Mouse (Mus musculus): ENCODE data around the gene Tsc22d3. TPM values are rescaled to one million over a fixed set of nuclear protein-coding genes. Genes with fewer than 3 reads are reported as not detected.
A peak's percentile ranks its signal among the peaks of the same experiment; 100 is the strongest.

Gene Tsc22d3
- total and polyA plus RNA-seq, 2 experiments from 2014 or later: 92.2 to 114 TPM

DNA sequence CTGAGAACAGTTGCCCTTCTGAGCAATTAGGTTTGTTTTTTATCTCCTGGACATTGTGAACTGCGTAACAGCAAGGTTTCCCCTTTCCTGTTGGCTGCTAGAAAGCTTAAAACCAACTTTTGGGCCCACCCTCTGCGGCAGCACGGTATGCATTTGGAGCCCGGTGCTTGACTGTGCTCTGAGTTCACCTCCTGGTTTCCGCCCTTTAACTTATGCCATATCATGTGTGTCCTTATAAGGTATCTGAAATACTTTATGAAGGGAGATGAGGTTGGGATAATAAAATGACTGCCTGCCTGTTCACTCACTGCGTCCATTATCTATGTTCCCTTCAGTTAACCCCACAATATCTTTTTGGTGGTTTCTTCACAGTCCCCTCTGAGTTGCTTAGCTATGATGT lies 106.3 kb downstream of the Tsc22d3 start:
- 88% methylated on average over 6 of the region's 6 CpGs for WGBS

GRCm38 (mm10) chrX:140493527-140494029 lies 106.9 kb downstream of the Tsc22d3 start:
- Histone ChIP-seq H3K4me3 (ENCODE audit: low read depth, low read length) (no peak overlapping the region), H3K27me3 (ENCODE audit: insufficient read depth, low read length) (no peaks in the 10 kb centered on the region), H3K36me3 (ENCODE audit: insufficient read depth) (no peaks in the 10 kb centered on the region), H3K4me2 (ENCODE audit: low read depth) (no peak overlapping the region), H3K9ac (no peak overlapping the region), H3K4me1 (ENCODE audit: insufficient read depth) (no peaks in the 10 kb centered on the region), H3K9me3 (ENCODE audit: low read length) (no peaks in the 10 kb centered on the region), H3K27ac (ENCODE audit: low read depth, low read length) (no peak overlapping the region)
- WGBS: 70% methylated on average over 7 of the region's 7 CpGs
- DNase-seq (no peak), ATAC-seq (no peak)
- no peak for TF ChIP-seq CTCF (IDR thresholded peaks at IDR 0.05; ENCODE audit: low read depth)

More for the DNA sequence above, 106.3 kb downstream of the Tsc22d3 start:
- H3K9ac ChIP-seq: no peak overlapping the region
- H3K27me3 ChIP-seq (ENCODE audit: insufficient read depth, low read length): no peaks in the 10 kb centered on the region
- no peaks in the 10 kb centered on the region for H3K9me3 ChIP-seq (ENCODE audit: low read length)
- H3K4me1 ChIP-seq (ENCODE audit: insufficient read depth): no peaks in the 10 kb centered on the region
- H3K4me2 ChIP-seq (ENCODE audit: low read depth): no peak overlapping the region
- H3K27ac ChIP-seq (ENCODE audit: low read depth, low read length): no peak overlapping the region
- no peaks in the 10 kb centered on the region for H3K36me3 ChIP-seq (ENCODE audit: insufficient read depth)
- ATAC-seq: no peak
- no peak overlapping the region for H3K4me3 ChIP-seq (ENCODE audit: low read depth, low read length)
- TF ChIP-seq CTCF (IDR thresholded peaks at IDR 0.05; ENCODE audit: low read depth): no peak
- no peak for DNase-seq

DNA sequence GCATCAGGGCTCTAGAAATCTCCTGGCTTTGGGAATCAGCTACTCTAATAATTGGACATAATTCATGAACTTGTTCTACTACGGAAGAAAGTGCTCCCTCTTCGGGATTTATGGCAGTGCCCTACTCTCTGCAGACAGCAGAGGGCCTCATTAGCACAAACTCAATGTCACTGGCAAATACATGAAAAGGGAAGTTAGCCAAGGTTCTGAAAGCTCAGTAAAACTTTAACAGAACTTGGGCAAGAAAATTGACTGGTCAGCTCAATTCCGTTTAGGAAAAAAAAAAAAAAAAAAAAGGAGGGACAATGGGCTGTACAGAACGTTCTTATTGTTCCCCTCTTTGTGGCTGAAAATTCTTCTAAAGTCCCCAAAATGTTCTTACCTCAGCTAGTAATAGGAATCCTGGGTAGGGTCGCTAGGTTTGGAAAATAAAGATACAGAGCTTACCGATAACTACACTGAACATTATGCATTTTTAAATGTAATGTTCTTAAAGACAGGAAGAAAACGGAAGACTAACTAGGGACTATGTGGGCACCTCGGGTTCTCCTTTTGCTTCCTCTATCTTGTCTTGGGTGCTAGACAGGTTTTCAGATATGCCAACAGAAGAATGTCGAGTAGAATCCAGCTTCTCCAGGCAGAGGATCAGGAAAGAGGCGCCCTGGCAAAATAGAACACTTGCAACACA lies 108.4 kb downstream of the Tsc22d3 start:
- DNase-seq: peak; percentile 58
- no peak overlapping the region for H3K9ac ChIP-seq
- H3K4me3 ChIP-seq (ENCODE audit: low read depth, low read length): no peak overlapping the region
- H3K9me3 ChIP-seq (ENCODE audit: low read length): no peaks in the 10 kb centered on the region
- no peak for ATAC-seq
- no peaks in the 10 kb centered on the region for H3K36me3 ChIP-seq (ENCODE audit: insufficient read depth)
- no peaks in the 10 kb centered on the region for H3K27me3 ChIP-seq (ENCODE audit: insufficient read depth, low read length)
- 59% methylated on average over 10 of the region's 10 CpGs for WGBS
- H3K4me1 ChIP-seq (ENCODE audit: insufficient read depth): no peaks in the 10 kb centered on the region
- no peak overlapping the region for H3K4me2 ChIP-seq (ENCODE audit: low read depth)
- no peak overlapping the region for H3K27ac ChIP-seq (ENCODE audit: low read depth, low read length)
- peak; percentile 75 for TF ChIP-seq CTCF (IDR thresholded peaks at IDR 0.05; ENCODE audit: low read depth)

DNA sequence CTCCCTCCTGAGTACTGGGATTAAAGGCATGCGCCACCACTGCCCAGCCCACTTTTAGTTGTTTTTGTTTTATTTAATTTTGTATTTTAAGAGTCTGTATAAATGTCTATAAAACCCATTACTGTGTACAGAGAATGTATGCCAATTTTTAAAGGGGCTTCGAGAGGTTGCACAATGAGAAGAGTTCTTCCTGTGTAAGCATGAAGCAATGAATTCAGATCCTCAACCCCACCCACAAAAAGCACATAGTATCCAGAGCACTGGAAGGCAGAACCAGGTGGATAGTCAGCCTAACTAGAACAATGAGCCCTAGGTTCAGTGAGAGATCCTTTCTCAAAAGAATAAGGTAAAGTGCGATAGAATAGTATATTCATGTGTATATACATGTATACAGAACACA lies 110.3 kb downstream of the Tsc22d3 start:
- H3K4me3 ChIP-seq (ENCODE audit: low read depth, low read length): no peak overlapping the region
- no peaks in the 10 kb centered on the region for H3K36me3 ChIP-seq (ENCODE audit: insufficient read depth)
- no peak for DNase-seq
- H3K4me2 ChIP-seq (ENCODE audit: low read depth): no peak overlapping the region
- WGBS: 77% methylated on average over 3 of the region's 3 CpGs
- no peaks in the 10 kb centered on the region for H3K27me3 ChIP-seq (ENCODE audit: insufficient read depth, low read length)
- no peaks in the 10 kb centered on the region for H3K9me3 ChIP-seq (ENCODE audit: low read length)
- no peak for ATAC-seq
- no peak overlapping the region for H3K27ac ChIP-seq (ENCODE audit: low read depth, low read length)
- TF ChIP-seq CTCF (IDR thresholded peaks at IDR 0.05; ENCODE audit: low read depth): no peak
- no peak overlapping the region for H3K9ac ChIP-seq
- no peaks in the 10 kb centered on the region for H3K4me1 ChIP-seq (ENCODE audit: insufficient read depth)

Other genes with a start within 250 kb of the Tsc22d3 start
- gene Prps1, start 144.0 kb downstream of the Tsc22d3 start, total RNA-seq (2014; rRNA removed): 48.9 and 50.2 TPM in 2 replicates
- gene Prps1, start 144.0 kb downstream of the Tsc22d3 start, polyA plus RNA-seq (2015; fragmentation: Nextera tagmentation; extraction: Ambion mirVana): 86.9 and 95.8 TPM in 2 replicates
- gene Mid2, start 63.9 kb upstream of the Tsc22d3 start, total RNA-seq (2014; rRNA removed): 15.4 and 18.3 TPM in 2 replicates
- gene Mid2, start 63.9 kb upstream of the Tsc22d3 start, polyA plus RNA-seq (2015; fragmentation: Nextera tagmentation; extraction: Ambion mirVana): 2.1 and 3.3 TPM in 2 replicates
- not detected in 2 replicates for gene Tex13b, start 212.8 kb upstream of the Tsc22d3 start, total RNA-seq (2014; rRNA removed)
- gene Tex13b, start 212.8 kb upstream of the Tsc22d3 start, polyA plus RNA-seq (2015; fragmentation: Nextera tagmentation; extraction: Ambion mirVana): not detected in 2 replicates

Measured in forebrain, postnatal 0 days (tissue).